Mouse (Mus musculus): ENCODE measurements around the gene Abcb10. TPM values are rescaled to one million over a fixed set of nuclear protein-coding genes. Genes with fewer than 3 reads are reported as not detected.
A peak's percentile ranks its signal among the peaks of the same experiment; 100 is the strongest.

The Abcb10 gene
- polyA plus RNA-seq, 1 experiment: 13.4 TPM

DNA sequence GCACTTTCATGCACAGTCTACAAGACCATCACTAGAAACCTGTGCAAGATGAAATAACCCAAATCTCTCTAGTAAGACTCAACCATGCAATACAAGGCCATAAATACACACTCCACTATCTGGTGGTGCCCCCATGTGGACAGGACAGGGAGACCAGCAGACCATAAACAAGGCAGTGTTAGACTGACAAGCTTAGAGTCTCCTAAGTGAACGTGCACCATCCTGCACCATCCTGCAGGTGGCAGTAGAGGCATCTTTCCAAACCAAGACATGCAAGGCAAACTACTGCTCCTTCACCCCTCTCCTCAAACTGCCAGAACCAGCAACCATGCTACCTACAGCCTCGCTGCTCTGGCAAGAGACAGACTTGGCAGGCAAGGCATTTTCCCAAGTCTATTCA is 58.2 kb downstream of the Abcb10 start:
- no peak overlapping the region for H3K27ac ChIP-seq (ENCODE audit: insufficient read depth, low read length)

GRCm38 (mm10) chr8:123914635-123915034 is 68.3 kb downstream of the Abcb10 start:
- TF ChIP-seq CTCF (IDR thresholded peaks at IDR 0.05; ENCODE audit: extremely low read depth, insufficient read depth, low read length) (no peak), POLR2A (IDR thresholded peaks at IDR 0.05; ENCODE audit: extremely low read depth, insufficient read depth, low read length) (no peak)
- H3K4me3 ChIP-seq (ENCODE audit: insufficient read depth, low read length): no peak overlapping the region
- no peak overlapping the region for H3K27ac ChIP-seq (ENCODE audit: insufficient read depth, low read length)
- 0 out of 2 replicates have a peak, but pooled peaks cover 1% of the 10 kb centered on the region for H3K4me1 ChIP-seq (ENCODE audit: control insufficient read depth, insufficient read depth, low read length)

More for the DNA sequence above, 58.2 kb downstream of the Abcb10 start:
- H3K4me3 ChIP-seq (ENCODE audit: insufficient read depth, low read length): no peak overlapping the region
- no peaks in the 10 kb centered on the region for H3K4me1 ChIP-seq (ENCODE audit: control insufficient read depth, insufficient read depth, low read length)
- TF ChIP-seq CTCF (IDR thresholded peaks at IDR 0.05; ENCODE audit: extremely low read depth, insufficient read depth, low read length) (peak; percentile 99), POLR2A (IDR thresholded peaks at IDR 0.05; ENCODE audit: extremely low read depth, insufficient read depth, low read length) (no peak)

DNA sequence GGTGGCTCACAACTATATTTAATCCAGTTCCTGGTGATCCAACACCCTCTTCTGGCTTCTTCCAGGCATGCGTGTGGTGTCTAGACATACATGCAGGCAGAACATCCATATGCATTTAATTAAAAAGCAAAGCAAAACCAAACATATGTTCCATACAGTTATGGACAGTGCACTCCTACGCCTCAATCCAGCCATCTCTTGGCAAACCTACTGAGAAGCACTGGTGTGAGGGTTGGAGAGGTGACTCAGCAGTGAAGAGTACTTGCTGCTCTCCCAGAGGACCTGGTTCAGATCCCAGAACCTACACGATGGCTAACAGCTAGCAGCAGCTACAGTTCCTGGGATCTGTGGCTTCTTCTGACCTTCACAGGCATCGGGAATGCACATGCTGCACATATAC is 70.7 kb downstream of the Abcb10 start:
- Histone ChIP-seq H3K4me3 (ENCODE audit: insufficient read depth, low read length) (no peak overlapping the region), H3K4me1 (ENCODE audit: control insufficient read depth, insufficient read depth, low read length) (0 out of 2 replicates have a peak, but pooled peaks cover 1% of the 10 kb centered on the region), H3K27ac (ENCODE audit: insufficient read depth, low read length) (no peak overlapping the region)
- TF ChIP-seq CTCF (IDR thresholded peaks at IDR 0.05; ENCODE audit: extremely low read depth, insufficient read depth, low read length): no peak
- TF ChIP-seq POLR2A (IDR thresholded peaks at IDR 0.05; ENCODE audit: extremely low read depth, insufficient read depth, low read length): no peak

DNA sequence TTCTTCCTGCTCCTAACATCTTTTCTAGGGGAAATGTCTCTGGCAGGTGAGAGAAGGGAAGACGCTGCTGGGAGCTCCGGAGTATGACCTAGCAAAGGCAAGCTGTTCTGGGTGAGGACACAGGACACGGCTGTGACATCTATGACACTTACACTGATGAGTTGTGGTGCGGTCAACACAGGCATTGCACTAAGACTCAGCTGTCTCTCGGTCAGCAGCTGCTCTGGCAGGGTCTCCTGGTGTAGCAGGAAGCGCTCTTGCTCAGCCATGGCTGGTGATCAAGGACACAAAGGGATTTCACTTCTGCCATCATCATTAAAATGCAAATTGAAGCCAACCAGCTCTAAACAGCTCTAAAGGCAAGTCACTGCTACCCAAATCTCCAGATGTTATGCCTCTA is 75.3 kb downstream of the Abcb10 start:
- H3K4me1 ChIP-seq (ENCODE audit: control insufficient read depth, insufficient read depth, low read length): no peaks in the 10 kb centered on the region
- TF ChIP-seq CTCF (IDR thresholded peaks at IDR 0.05; ENCODE audit: extremely low read depth, insufficient read depth, low read length): no peak
- no peak for TF ChIP-seq POLR2A (IDR thresholded peaks at IDR 0.05; ENCODE audit: extremely low read depth, insufficient read depth, low read length)

GRCm38 (mm10) chr8:123902653-123903052 is 80.3 kb downstream of the Abcb10 start:
- Histone ChIP-seq H3K4me3 (ENCODE audit: insufficient read depth, low read length) (no peak overlapping the region), H3K4me1 (ENCODE audit: control insufficient read depth, insufficient read depth, low read length) (no peaks in the 10 kb centered on the region), H3K27ac (ENCODE audit: insufficient read depth, low read length) (no peak overlapping the region)
- TF ChIP-seq POLR2A (IDR thresholded peaks at IDR 0.05; ENCODE audit: extremely low read depth, insufficient read depth, low read length): no peak

More for the DNA sequence above, 75.3 kb downstream of the Abcb10 start:
- no peak overlapping the region for H3K27ac ChIP-seq (ENCODE audit: insufficient read depth, low read length)
- no peak overlapping the region for H3K4me3 ChIP-seq (ENCODE audit: insufficient read depth, low read length)

Other genes starting within 250 kb of the Abcb10 start
- 72.5 and 72.7 TPM in 2 replicates for gene Rab4a, start 177.1 kb downstream of the Abcb10 start, polyA plus RNA-seq (2012; rRNA removed)
- 45.1 and 48.1 TPM in 2 replicates for gene Ccsap, start 122.9 kb downstream of the Abcb10 start, polyA plus RNA-seq (2012; rRNA removed)
- gene Acta1, start 88.4 kb downstream of the Abcb10 start, polyA plus RNA-seq (2012; rRNA removed): 24.6 and 33.3 TPM in 2 replicates
- 17.7 and 21.0 TPM in 2 replicates for gene Nup133, start 33.9 kb downstream of the Abcb10 start, polyA plus RNA-seq (2012; rRNA removed)
- 17.0 and 17.5 TPM in 2 replicates for gene Taf5l, start 38.3 kb upstream of the Abcb10 start, polyA plus RNA-seq (2012; rRNA removed)
- gene Urb2, start 38.4 kb upstream of the Abcb10 start, polyA plus RNA-seq (2012; rRNA removed): 4.9 and 5.5 TPM in 2 replicates
- 24.3 and 25.3 TPM in 2 replicates for gene Galnt2, start 248.3 kb upstream of the Abcb10 start, polyA plus RNA-seq (2012; rRNA removed)

All from cortical plate, adult 2 months (tissue).